Mouse (Mus musculus) lung, embryonic 16.5 days (tissue): ENCODE results near the gene Crkl. TPM values are rescaled to one million over a fixed set of nuclear protein-coding genes. Genes with fewer than 3 reads are reported as not detected.

Source experiments
- ATAC-seq: fragments of 200-750 bp; cut with Nextera tagmentation; 2 replicates; pipeline ENCODE4 v1.8.0; 2017; ENCODE audit warnings: low read depth, mild to moderate bottlenecking, moderate library complexity
- H3K27ac ChIP-seq: fragments of 300-500 bp; sonication (generic); 2 replicates; pipeline ENCODE4 v1.5.1; 2014; ENCODE audit warnings: mild to moderate bottlenecking, control low read depth, low read length
- H3K27me3 ChIP-seq: fragments of 300-500 bp; sonication (generic); 2 replicates; pipeline ENCODE4 v1.6.1; 2014; ENCODE audit warnings: low read depth, low read length, mixed read lengths; ENCODE audit not compliant: control insufficient read depth, insufficient read depth
- H3K36me3 ChIP-seq: fragments of 300-500 bp; sonication (generic); 2 replicates; pipeline ENCODE4 v1.6.1; 2014; ENCODE audit warnings: low read length; ENCODE audit not compliant: control insufficient read depth, insufficient read depth
- H3K4me1 ChIP-seq: fragments of 300-500 bp; sonication (generic); replicated peaks from 2 replicates; pipeline ENCODE4 v1.6.1; 2014; ENCODE audit warnings: low read length, mixed read lengths; ENCODE audit not compliant: control insufficient read depth, insufficient read depth
- H3K4me2 ChIP-seq: fragments of 300-500 bp; sonication (generic); 2 replicates; pipeline ENCODE4 v1.6.1; 2014; ENCODE audit warnings: low read depth, low read length, control low read depth
- H3K4me3 ChIP-seq: fragments of 300-500 bp; sonication (generic); 2 replicates; pipeline ENCODE4 v1.5.1; 2014; ENCODE audit warnings: mild to moderate bottlenecking, low read length, control low read depth
- H3K9ac ChIP-seq: fragments of 300-500 bp; sonication (generic); 2 replicates; pipeline ENCODE4 v1.6.1; 2014; ENCODE audit warnings: low read length, control low read depth
- H3K9me3 ChIP-seq: fragments of 300-500 bp; sonication (generic); 2 replicates; pipeline ENCODE4 v1.6.1; 2016; ENCODE audit warnings: low read length; ENCODE audit not compliant: control insufficient read depth
- WGBS: fragments of 180-500 bp; shearing (Covaris S2); extraction: QIAGEN DNeasy Blood & Tissue Kit; methylation state at CpG from one replicate; pipeline ENCODE4 v1.1.7; 2014; 5-methylcytosine and 5-hydroxymethylcytosine counted together
- polyA plus RNA-seq: library from polyadenylated mRNA; unstranded; fragments of >200 nt; fragmentation: Nextera tagmentation; extraction: Ambion mirVana; gene quantifications from 2 replicates; pipeline ENCODE4 v1.2.1, GENCODE M21; 2015

Crkl gene
- polyA plus RNA-seq, 1 experiment from 2014 or later, result 60.4 TPM

- no peak overlapping the region for H3K9ac ChIP-seq
- no peaks in the 10 kb centered on the region for H3K27me3 ChIP-seq
- no peaks in the 10 kb centered on the region for H3K4me1 ChIP-seq
- no peak overlapping the region for H3K4me2 ChIP-seq
- H3K27ac ChIP-seq, result no peak overlapping the region
- peaks cover 4% of the 10 kb centered on the region for H3K36me3 ChIP-seq
- no peak for ATAC-seq
- 68% methylated on average over 2 of the region's 2 CpGs for WGBS
- H3K4me3 ChIP-seq, result no peak overlapping the region
- no peaks in the 10 kb centered on the region for H3K9me3 ChIP-seq
Measured at GRCm38 (mm10) chr16:17432576-17432975, 19.2 kb upstream of the Crkl start.

GRCm38 (mm10) chr16:17452373-17452715, 557 bp downstream of the Crkl start:
- Histone ChIP-seq H3K4me1 (peaks cover 15% of the 10 kb centered on the region), H3K9me3 (no peaks in the 10 kb centered on the region), H3K27me3 (no peaks in the 10 kb centered on the region), H3K27ac (peak overlapping the region; percentile 96), H3K9ac (peak overlapping the region; percentile 99), H3K4me2 (peak overlapping the region; percentile 92), H3K4me3 (peak overlapping the region; percentile 99), H3K36me3 (peaks cover 3% of the 10 kb centered on the region; the same call in 1 of the 2 replicates)
- peak; percentile 55 for ATAC-seq
- under 1% methylated on average over 24 of the region's 24 CpGs for WGBS

- no peak overlapping the region for H3K9ac ChIP-seq
- no peaks in the 10 kb centered on the region for H3K9me3 ChIP-seq
- peaks cover 11% of the 10 kb centered on the region; the same call in 1 of the 2 replicates for H3K36me3 ChIP-seq
- ATAC-seq, result no peak
- H3K4me3 ChIP-seq, result no peak overlapping the region
- H3K27me3 ChIP-seq, result no peaks in the 10 kb centered on the region
- 96% methylated on average over 1 of the region's 1 CpGs for WGBS
- no peak overlapping the region for H3K27ac ChIP-seq
- H3K4me1 ChIP-seq, result peaks cover 12% of the 10 kb centered on the region
- H3K4me2 ChIP-seq, result no peak overlapping the region
Measured at GRCm38 (mm10) chr16:17456901-17457300, 5.1 kb downstream of the Crkl start.

- Histone ChIP-seq H3K4me3 (no peak overlapping the region), H3K4me1 (peaks cover 1% of the 10 kb centered on the region; the same call in 1 of the 2 replicates), H3K27ac (no peak overlapping the region), H3K36me3 (peaks cover 15% of the 10 kb centered on the region), H3K9ac (no peak overlapping the region), H3K9me3 (no peaks in the 10 kb centered on the region), H3K4me2 (no peak overlapping the region), H3K27me3 (no peaks in the 10 kb centered on the region)
- WGBS, result 82% methylated on average over 4 of the region's 4 CpGs
- ATAC-seq, result no peak
Measured at GRCm38 (mm10) chr16:17460254-17460653, 8.5 kb downstream of the Crkl start.

GRCm38 (mm10) chr16:17461596-17461995, 9.8 kb downstream of the Crkl start:
- Histone ChIP-seq H3K9ac (no peak overlapping the region), H3K27ac (no peak overlapping the region), H3K27me3 (no peaks in the 10 kb centered on the region), H3K4me1 (no peaks in the 10 kb centered on the region), H3K4me2 (no peak overlapping the region), H3K9me3 (no peaks in the 10 kb centered on the region), H3K4me3 (no peak overlapping the region), H3K36me3 (peaks cover 12% of the 10 kb centered on the region)
- no peak for ATAC-seq
- 78% methylated on average over 1 of the region's 1 CpGs for WGBS

GRCm38 (mm10) chr16:17463184-17463583, 11.4 kb downstream of the Crkl start:
- no peaks in the 10 kb centered on the region for H3K27me3 ChIP-seq
- WGBS, result 85% methylated on average over 2 of the region's 2 CpGs
- H3K36me3 ChIP-seq, result peaks cover 7% of the 10 kb centered on the region
- no peak overlapping the region for H3K27ac ChIP-seq
- H3K4me2 ChIP-seq, result no peak overlapping the region
- H3K4me1 ChIP-seq, result no peaks in the 10 kb centered on the region
- no peak for ATAC-seq
- no peak overlapping the region for H3K4me3 ChIP-seq
- H3K9me3 ChIP-seq, result no peaks in the 10 kb centered on the region
- H3K9ac ChIP-seq, result no peak overlapping the region

- H3K27ac ChIP-seq, result no peak overlapping the region
- H3K4me2 ChIP-seq, result no peak overlapping the region
- H3K36me3 ChIP-seq, result peaks cover 11% of the 10 kb centered on the region
- H3K9ac ChIP-seq, result no peak overlapping the region
- H3K27me3 ChIP-seq, result no peaks in the 10 kb centered on the region
- H3K4me3 ChIP-seq, result no peak overlapping the region
- no peaks in the 10 kb centered on the region for H3K9me3 ChIP-seq
- 77% methylated on average over 4 of the region's 4 CpGs for WGBS
- ATAC-seq, result no peak
- no peaks in the 10 kb centered on the region for H3K4me1 ChIP-seq
Measured at GRCm38 (mm10) chr16:17466875-17467663, 15.3 kb downstream of the Crkl start.

- Histone ChIP-seq H3K9ac (no peak overlapping the region), H3K27ac (no peak overlapping the region), H3K9me3 (no peaks in the 10 kb centered on the region), H3K4me2 (no peak overlapping the region), H3K36me3 (peaks cover 9% of the 10 kb centered on the region), H3K4me1 (no peaks in the 10 kb centered on the region), H3K4me3 (no peak overlapping the region), H3K27me3 (no peaks in the 10 kb centered on the region)
- no peak for ATAC-seq
- WGBS, result 86% methylated on average over 6 of the region's 6 CpGs
Measured at GRCm38 (mm10) chr16:17472498-17472897, 20.7 kb downstream of the Crkl start.

GRCm38 (mm10) chr16:17474091-17474490, 22.3 kb downstream of the Crkl start:
- Histone ChIP-seq H3K4me1 (no peaks in the 10 kb centered on the region), H3K27me3 (no peaks in the 10 kb centered on the region), H3K9me3 (no peaks in the 10 kb centered on the region), H3K27ac (no peak overlapping the region), H3K9ac (no peak overlapping the region), H3K36me3 (peaks cover 7% of the 10 kb centered on the region), H3K4me2 (no peak overlapping the region), H3K4me3 (no peak overlapping the region)
- ATAC-seq, result no peak
